Mouse (Mus musculus): ENCODE measurements around the gene Gpc3.

GRCm38 (mm10) chrX:52611987-52612670 is 1.6 kb downstream of the Gpc3 start:
- TF ChIP-seq CTCF (IDR thresholded peaks at IDR 0.05; ENCODE audit: extremely low read depth, insufficient read depth, insufficient read length, insufficient replicate concordance) (no peak), POLR2A (IDR thresholded peaks at IDR 0.05; ENCODE audit: low read depth, low read length) (no peak)

Measured in spleen, adult 2 months (tissue).